Mouse (Mus musculus): ENCODE data around the gene Grik4.
A peak's percentile ranks its signal among the peaks of the same experiment; 100 is the strongest.
"Not testable (repeated sequence)": the region's sequence is repeated elsewhere in the genome, so short reads cannot be mapped to it uniquely, and the experiment has no call there.

Gene Grik4

DNA sequence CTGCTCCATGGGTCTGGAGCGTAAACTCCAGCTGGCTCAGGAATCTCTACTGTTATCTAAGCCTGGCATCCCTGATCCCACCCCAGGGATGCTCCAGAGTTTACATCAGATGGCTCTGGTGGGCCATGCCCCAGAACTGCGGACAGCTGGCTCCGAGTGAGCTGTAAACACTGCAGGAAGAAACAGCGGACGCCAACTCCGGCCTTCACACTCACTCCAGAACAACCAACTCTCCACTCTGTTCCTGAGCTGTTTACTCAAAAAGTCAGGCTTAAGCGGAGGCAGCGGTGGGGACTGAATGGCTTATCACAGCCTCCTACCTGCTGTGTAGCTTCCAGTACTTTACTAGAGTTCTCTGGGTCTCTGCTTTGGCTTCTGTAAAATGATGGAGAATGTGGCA lies 150.7 kb downstream of the Grik4 start:
- DNase-seq: no peak

DNA sequence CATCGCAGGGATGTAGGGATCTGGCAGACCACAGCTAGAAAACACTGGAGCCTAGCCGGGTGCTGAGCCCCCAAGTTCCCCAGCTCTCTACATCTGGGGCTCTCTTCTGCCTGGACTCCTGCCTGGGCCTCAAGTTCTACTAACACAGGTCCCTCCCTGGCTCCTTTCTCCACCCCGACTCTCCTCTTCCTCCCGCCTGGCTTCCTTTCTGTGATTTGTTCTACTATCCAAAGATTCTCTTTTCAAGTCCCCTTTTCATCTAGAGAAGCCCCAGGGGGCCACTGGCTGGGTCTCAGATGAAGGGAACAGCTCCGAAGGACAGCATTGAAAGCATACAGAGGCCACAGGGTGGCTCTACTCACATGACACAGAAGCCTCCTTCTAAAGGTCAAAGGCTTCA lies 151.9 kb downstream of the Grik4 start:
- no peak for DNase-seq

DNA sequence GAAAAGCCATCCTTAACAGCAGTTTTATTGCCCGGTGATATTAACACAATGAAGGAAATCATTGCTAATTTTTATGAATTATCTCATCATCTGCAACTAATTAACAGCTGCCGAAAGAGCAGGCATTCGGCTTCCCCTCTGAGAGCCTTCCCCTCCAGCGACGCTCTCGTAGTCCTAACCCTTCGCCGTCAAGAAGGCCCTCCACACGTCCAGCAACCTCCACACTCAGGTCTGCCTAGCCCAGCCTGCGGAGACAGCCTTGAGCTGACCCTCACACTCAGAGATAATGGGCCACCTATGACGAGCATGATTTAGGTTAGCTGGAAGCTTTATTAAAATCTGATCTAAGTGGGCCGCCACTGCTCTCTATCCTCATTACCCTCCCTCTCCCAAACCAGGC lies 152.5 kb downstream of the Grik4 start:
- no peak for DNase-seq

DNA sequence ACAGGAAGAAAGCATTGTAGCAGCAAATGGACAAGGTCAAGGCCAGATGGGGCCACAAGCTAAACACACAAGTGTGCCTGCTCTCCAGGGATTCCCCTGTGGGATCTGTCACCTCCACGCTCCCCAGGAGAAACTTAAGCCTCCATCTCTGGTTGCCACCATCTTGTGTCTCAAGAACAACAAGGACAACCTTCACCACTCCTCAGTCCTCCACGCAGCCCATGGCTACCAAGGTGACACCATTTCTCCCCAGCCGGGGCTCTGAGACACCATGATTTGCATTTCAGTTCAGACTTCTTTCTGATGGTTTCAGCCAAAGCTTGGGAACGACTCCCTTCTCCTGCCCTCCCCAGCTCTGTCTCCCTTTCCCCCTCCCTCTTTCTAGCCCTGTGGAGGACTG lies 152.9 kb downstream of the Grik4 start:
- DNase-seq: no peak

DNA sequence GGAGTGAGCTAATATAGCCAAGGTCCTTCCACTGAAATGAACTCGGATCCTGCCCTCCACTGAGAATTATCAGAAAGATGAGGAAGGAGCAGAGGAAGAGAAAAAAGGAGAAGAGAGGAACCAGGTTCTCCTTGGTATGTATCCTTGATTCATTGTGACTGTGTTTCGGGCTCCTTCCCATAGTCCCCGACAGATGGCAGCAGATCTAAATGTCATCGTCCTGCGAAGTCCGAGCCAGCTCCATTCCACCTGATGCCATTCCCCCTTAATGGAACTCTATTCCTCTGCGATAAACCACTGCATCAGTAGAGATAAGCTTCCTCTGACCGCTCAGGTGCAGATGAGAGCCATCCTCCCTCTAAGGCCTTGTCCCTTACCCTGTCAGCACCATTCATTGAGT lies 155.8 kb downstream of the Grik4 start:
- peak; percentile 67 for DNase-seq

DNA sequence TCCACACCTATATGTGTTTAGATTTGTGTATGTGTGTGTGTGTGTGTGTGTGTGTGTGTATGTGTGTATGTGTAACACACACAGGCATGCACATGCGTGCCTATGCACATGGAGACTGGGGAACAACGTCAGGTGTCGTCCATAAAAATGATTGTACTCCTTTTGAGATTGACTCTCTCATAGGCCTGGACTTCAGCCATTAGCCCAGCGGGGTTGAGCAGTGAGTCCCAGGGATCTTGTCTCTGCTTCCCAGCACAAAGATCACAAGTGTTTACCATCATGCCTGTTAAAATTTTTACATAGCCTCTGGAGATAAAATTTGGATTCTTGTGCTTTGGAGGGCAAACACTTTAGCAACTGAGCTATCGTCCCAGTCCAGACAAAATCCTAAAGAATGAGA lies 157.4 kb downstream of the Grik4 start:
- DNase-seq: no peak

DNA sequence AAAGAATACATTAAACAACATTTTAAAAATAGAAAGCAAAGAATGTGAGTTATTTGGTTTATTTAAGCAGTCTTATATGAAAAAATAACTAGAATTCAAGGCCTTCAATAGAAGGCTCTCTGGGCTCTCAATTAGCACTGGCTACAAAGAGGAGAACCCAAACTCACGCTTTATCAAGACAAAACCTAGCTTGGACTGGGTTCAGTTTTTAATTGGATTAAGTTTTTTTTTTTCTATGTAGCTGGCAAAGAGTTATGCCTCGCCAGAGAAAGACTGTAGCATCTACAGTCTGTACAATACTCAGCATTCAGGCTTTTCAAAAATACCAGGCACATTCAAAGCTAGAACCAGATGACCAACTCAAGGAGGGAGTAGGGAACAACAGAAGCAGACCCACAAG lies 158.0 kb downstream of the Grik4 start:
- no peak for DNase-seq

DNA sequence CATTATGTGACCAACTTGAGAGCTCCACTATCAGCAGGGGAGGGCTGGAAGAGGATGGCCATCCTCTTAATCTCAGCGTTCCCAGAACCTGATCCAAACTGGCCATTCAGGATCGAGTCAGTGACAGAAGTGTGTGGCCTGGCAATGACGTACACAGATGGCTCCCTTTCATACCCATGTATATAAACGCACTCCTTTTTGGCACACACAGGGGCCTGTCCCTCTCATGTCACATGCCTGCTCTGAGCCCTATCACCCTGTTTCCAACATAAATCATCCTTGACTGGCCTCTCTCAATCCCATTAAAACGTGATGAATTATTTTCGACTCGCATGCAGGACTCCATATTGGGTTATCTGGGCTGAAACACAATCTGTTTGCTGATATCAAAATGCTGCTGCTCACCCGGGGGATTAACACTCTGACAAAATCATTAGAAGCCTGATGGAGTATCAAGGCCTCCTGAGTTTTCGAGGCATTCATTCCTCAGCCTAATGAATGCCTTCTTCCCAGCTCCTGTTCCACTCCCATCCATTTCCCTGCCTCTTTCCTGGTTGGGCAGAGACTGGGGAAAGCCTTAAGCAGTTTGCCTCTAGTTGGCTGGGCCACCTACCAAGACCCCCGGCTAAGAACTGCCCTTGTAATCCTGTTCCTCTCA lies 159.0 kb downstream of the Grik4 start:
- no peak for DNase-seq

DNA sequence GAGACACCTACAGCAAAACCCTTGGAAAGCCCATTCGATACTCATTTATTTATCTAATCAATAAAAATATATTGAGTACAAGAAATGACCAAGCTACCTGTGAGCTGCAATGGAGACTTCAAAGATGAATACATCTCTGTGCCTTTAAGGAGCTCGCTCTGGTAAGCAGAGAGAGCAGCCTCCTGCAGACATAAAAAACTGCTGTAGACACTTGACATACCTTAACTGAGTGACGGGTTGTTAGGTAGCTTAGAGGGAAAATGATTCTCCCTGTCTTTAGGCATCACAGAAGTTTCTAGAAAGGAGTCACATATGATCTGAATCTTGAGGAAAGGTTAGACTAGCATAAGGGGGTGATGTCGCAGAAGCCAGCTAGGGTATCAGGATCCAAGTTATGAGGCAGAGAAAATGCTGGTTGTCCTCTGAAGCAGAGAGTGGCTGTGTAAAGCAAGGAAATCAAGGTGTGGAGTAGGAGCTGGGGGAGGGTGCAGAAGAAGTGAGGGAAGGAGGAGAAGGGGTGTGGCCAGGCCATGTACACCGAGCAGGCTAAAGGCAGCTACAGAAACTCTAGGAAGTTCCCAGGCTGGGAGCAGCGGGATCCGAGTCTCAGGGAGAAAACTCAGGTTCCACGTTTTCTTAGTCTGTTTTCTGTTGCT lies 160.9 kb downstream of the Grik4 start:
- no peak for DNase-seq

DNA sequence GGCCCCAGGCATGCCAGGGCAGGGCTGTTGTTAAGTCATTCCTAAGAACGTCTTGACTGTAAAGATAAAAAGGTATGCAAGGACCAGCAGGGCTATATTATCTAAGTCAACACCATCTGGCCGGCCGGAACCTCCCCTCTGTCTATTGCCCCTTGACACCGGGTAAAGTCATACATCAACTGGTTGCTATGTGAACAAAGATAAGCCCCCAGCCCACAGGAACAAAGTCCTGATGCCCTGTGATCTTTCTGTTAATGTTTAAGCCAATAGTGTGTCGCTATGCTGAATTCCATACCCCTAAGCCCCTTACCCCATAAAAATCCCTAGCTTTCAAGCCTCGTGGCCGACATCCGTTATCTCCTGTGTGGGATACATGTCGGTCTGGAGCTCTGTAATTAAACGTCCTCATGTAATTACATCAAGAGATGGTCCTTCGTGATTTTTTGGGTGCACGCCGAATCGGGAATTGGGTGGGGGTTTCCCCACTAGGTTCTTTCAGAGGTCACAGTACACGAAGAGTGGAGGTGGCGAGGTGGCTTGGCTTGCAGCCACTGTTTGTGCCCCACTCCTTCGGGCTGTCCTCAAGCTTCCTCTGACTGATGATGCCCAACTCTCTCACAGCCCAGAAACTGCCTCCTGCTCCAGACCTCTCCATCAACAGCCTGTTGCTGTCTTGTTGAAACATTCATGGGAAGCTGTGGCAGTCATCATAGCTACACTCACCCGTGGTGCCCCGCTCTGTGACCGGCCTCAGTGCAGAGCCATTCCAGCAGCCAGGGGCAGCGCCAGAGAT lies 165.6 kb downstream of the Grik4 start:
- DNase-seq: not testable (repeated sequence)

DNA sequence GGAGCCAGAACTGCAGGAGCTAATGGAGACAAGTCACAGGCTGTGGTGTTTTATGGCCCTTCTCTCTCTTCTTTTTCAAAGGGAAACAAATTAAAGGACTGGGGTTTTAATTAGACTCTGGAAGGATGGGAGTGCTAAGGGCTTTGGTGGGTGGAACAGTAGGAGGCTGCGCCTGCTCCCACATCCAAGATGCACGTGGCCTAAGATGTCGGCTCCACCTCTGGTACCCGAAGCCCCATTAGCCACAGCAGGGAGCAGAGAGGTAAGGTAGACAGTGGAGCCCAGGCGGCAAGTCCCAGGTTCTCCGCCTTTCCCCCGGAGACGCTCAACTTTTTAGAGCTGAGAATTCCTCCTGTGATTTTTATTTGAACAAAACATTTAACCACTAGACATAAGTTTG lies 166.4 kb downstream of the Grik4 start:
- no peak for DNase-seq

DNA sequence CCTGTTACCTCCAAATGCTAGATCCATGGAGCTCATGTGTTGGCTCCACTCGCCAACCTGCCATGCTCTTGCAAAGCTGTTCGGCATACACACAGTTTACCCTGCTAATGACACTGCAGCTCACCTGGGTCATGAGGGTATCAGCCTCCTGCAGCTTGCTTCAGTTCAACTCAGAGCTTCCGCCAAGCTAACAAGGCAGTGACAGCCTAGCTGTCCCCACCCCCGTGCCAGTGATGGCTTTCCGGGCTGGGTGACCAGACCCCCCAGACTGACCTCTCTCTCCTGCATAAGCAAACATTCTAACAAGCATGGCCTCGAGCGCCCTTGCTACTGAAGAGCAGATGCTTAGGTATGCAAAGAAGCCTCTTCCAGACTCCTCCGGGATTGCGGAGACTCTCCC lies 167.5 kb downstream of the Grik4 start:
- DNase-seq: no peak

DNA sequence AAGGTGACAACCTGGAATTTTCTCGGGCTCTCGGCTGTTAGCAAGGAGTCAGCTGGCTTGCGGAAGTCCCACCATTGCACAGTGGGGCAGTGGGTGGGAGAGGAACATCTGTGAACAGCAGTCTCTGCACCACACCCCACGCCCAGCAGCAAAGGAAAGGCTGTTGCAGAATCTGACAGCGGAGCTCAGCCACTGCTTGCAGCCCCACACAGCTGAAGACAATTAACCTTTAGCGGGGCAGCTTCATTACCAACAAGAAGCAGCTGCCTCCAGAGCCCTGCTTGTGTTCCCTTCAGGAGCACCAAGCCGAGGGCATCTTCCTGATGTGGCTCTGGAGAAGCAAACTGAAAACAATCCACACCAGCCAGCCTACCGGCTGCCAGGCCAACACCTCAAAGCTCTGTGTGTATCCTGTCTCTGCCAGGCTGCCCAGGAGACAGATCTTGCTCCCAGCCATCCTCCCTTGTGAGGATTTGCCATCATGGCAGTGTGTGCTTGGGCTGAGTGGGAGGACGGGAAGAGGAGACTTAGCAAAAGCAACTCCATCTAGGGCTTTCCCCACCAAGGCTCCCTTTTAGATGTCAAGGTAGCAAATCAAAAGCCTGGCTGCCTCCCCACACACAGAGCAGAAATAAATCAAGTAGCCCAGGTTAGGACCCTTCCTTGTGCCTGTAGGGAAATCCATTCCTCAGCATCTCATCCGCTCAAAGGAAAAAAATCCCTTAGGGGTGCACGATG lies 179.3 kb downstream of the Grik4 start:
- no peak for DNase-seq

DNA sequence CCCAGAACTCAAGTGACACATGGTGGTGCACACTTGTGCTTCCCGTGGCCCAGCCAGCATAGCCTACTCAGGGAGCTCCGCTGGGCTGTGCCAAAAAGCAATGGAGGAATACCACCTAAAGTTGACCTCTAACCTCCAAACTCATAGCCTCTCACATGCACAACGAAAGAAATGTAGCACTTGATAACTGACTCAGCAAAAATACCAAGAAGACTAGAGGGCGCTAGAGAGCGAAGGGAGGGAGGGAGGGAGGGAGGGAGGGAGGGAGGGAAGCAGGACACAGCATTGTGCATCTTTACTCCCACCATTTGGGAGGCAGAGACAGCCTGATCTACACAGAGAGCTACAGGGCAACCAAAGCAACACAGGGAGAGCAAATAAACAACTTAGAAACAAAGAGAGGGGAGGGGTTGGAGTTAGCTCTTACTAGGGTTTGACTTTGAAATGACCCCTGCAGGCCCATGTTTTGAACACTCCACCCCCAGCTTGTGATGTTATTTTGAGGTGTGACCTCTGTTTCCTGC lies 185.5 kb downstream of the Grik4 start:
- DNase-seq: no peak

DNA sequence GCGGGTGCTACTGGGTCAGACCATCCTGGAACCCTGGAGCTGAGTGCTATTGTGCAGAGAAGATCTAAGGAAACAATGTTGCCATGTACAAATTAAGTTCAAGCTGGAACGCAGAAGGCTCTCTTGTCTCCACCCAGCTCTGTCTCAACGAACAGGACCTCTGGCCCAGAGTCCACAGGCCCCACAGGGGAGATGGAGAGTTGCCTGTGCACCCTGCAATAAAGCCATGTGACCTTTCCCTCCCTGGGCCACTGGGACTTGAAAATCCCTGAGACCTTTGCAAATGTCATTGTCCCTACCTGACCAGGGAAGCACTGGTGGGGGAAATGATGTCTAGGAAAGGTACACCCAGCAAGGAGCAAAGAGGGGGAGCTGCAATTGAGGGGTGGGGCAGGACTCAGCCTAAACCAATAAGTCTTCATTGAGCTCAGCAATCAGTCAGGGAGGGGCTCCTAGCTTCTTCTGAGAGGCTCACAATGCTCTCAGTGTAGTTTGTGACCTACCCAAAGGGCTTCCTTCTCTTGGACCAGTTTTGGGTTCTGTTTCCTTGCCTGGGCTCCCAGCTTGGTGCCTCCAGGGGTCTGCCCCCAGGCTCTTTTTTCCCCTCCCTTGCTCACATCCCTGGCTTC lies 187.2 kb downstream of the Grik4 start:
- no peak for DNase-seq

DNA sequence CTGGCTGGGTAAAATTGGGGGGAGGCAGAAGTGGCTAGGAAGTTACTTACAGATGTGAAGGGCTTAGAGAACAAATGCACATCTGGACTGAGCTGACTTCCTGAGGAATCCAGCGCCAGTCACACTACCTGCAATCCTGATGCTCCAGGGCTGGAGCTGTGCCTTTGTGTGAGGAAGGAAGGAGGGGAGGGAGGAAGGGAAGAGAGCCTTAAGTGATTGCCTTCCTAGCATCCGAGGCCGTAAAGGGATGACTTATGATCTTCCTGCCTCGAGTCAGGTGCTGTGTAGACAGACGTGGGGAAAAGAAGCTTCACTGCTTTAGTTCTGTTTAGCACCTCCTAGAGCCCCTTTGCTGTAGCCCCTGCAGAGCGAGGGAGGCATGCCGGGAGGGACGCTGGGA lies 189.6 kb downstream of the Grik4 start:
- no peak for DNase-seq

DNA sequence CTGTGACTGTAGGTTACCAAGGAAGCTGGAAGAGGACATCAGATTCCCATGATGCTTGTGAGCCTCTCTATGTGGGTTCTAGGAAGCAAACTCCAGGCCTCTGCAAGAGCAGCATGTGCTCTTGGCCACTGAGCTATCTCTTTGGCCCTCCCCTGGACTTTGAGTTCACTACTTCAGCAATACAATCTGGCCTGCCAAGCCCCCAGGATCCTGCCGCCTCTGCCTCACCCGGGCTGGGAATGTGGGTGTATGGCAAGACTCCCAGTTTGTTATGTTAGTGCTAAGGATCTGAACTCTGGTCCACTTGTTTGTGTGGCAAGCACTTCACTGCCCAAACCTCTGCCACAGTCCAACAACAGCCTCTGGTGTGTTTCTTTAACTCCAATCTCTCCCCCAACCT lies 193.1 kb downstream of the Grik4 start:
- DNase-seq: no peak

DNA sequence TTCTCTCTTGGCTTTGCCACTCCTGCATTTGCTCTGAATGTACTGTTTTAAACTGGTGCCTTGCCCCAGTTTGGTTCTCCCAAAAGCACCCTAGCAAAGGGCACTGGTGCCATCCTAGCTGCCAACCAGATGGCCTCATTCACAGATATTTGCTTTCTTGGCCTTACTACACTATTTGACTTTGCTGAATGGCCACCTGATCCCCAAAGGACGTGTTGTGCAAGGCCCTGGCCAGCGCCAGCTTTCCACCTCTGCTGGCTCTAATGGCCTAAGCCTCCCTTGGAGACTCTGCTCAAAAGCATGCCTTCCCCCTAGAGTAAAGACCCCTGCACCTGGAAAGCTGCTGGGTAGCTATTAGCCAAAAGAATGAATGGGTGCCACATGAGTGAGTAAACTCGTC lies 194.1 kb downstream of the Grik4 start:
- peak; percentile 32 for DNase-seq

DNA sequence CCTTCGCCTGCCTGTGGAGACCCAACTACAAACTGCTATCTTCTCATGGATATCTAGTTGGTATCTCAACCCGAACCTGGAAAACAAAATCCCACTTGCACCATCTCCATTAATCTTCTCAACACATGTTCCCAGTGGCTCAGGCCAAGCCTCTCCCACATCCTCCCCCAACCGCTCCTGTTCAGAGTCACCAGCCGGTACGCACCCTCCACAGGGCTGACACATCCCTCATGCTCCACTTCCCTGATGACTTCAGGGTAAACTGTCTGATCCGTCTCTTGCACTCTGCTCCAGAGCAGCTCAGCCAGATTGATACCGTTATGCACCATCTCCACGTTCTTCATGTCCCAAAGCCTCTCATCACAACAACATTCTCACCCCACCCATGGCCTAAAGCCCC lies 198.3 kb downstream of the Grik4 start:
- DNase-seq: no peak

DNA sequence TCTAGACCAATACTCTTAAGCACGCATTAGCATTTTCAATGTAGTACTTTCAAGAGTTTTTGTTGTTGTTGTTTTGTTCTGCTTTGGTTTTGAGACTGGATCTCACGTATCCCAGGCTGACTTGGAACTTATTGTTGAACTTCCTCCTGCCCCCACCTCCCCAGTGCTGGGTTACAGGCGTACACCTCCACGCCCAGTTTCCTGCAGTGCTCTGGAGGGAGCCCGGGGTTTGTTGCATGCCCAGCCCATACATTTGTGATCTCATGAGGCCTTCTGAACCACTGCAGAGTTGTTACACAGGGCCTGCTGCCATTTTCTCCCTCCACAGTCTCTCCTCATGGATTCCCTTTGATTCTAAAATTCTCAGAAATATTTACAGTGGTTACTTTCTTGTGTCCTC lies 201.9 kb downstream of the Grik4 start:
- DNase-seq: no peak

DNA sequence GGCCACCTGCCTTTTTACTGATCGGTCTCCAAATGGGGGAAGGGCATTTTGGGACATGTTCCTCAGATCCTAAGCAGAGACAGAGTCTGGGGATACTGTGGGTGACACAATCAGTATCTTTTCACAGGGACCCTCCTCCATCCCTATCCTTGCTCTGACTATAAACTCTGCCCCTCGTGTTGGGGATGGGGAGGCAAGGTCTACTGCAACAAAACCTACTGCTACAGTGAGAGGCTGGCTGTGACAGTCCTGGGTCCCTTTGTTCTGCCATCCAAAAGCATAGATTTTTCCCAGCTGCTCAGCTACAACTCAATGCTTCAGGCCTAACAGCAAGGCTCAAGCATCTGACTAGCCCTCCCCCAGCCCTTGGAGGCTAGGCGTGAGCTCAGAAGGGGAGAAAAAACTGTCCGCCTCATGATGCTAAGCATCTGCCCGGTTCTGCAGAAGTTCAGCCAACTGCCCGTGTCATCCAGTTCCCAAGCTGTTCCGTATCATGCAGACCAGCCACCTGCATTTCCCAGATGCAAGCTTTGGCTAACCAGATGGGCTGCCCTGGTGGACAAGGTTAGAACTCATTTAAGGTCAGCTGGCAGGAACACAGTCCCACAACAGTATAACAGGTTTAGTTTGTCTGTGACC lies 207.5 kb downstream of the Grik4 start:
- DNase-seq: no peak

DNA sequence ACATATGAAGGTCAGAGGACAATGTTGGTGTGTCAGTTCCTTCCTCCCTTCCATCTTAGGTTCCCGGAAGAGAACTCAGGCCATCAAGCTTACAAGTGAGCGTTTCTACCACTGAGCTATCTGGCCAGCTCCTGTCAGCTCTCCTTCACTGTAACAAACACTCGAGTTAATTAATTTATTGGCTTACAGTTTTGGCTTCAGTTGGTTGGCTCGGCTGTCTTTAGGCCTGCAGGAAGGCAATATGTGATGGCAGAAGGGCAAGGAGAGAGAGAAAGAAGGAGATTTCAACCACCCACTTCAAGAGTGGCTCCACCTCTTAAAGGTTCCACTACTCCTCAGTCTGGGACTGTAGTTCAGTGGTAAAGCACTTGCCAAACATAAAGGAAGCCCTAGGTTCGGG lies 209.2 kb downstream of the Grik4 start:
- DNase-seq: no peak
